Mouse (Mus musculus): Measurements from ENCODE around the gene Psma7.
A peak's percentile ranks its signal among the peaks of the same experiment; 100 is the strongest.

Psma7 gene

DNA sequence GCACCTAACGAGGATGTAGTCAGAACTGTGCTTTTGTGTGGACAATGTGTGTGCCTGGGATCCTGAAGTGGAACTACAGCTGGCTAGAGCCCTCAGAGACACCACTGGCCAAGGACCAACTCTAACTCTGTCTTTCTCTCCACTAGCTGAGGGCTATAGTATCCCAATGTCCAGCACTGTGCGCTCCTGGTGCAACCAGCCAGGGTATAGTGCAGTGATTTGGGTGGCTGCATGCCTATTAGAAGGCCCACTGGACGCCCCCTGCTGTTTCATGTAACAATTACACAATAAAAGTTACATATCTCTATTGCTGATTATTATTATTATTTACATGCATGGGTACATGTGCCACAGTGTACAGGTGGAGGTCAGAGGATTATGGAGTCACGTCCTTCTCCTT is 3.0 kb upstream of the Psma7 start:
- no peak for DNase-seq (ENCODE audit: low read depth, low spot score)

DNA sequence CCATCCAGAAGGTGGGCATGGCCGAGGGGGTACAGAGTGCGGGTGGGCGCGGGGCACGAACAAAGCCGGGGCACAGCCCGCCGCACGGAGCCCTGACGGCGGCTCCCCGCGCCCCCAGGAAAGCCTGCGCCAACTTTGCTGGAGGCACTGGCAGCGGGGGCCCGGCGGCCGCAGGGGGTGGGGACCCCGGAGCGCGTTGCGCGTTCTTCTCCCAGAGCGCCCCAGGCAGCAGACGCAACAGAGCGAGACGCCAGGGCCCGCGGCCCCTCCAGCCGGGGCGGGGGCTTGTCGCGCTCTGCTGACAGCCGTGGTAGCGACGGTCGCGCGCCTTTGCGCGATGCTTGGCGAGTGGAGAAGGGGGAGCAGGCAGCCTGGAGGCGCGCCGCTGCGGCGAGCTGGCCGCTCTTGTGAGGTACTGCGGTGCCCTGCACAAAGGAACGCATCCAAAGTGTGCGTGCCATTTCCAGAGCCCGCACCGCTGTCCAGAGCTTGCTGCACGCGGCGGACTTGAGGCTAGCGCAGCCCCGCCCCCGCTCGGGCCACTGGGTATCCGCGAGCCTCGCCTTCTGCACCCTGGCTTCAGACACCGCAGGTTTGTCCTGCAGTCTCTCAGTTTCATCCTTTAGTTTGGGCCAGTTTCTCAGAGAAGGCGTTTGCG is 754 bp upstream of the Psma7 start:
- no peak for DNase-seq (ENCODE audit: low read depth, low spot score)

- DNase-seq (ENCODE audit: low read depth, low spot score): no peak
These were observed 517 bp downstream of the Psma7 start for GRCm38 (mm10) chr2:180041577-180042255.

GRCm38 (mm10) chr2:180040406-180040805 is 1.8 kb downstream of the Psma7 start:
- DNase-seq (ENCODE audit: low read depth, low spot score): no peak

GRCm38 (mm10) chr2:180034753-180035152 is 7.5 kb downstream of the Psma7 start:
- no peak for DNase-seq (ENCODE audit: low read depth, low spot score)

DNA sequence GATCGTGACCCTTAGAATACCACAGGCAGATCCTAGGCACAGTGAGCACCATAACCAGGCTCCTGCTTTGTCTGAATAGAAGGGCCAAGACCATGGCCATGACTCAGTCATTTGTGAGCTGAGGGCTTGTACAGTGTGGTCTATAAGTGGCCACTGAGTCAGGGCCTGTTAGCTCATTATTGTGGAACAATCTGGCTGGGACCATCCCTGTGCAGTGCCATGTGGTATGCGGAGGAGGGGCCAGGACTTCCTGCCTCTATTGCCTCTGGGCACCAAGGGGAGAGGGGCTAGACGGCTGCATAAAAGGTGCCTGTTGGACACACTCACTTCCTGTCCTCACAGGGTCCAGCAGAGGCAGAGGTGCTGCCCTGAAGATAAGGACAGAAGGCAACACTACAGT is 8.3 kb downstream of the Psma7 start:
- DNase-seq (ENCODE audit: low read depth, low spot score): no peak

GRCm38 (mm10) chr2:180032925-180033324 is 9.3 kb downstream of the Psma7 start:
- DNase-seq (ENCODE audit: low read depth, low spot score): no peak

- DNase-seq (ENCODE audit: low read depth, low spot score): no peak
These were observed 11.0 kb downstream of the Psma7 start for GRCm38 (mm10) chr2:180031270-180031669.

DNA sequence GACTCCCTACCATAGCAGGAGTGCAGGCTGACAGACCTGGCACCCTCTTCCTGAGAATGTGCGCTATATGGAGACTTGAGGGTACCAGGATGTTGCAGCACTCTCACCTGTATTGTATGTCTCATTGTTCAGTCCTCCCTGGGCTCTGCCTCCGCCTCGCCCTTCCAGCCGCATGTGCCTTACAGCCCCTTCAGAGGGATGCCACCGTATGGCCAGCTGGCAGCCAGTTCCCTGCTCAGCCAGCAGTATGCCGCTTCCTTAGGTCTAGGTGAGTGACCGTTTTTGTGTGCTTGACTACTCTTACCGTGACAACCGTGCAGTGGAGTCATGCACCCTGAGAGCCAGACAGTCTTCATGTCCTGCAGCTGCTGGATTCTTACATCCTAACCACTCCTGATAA is 14.5 kb downstream of the Psma7 start:
- DNase-seq (ENCODE audit: low read depth, low spot score): no peak

GRCm38 (mm10) chr2:180025861-180026200 is 16.4 kb downstream of the Psma7 start:
- DNase-seq (ENCODE audit: low read depth, low spot score): no peak

DNA sequence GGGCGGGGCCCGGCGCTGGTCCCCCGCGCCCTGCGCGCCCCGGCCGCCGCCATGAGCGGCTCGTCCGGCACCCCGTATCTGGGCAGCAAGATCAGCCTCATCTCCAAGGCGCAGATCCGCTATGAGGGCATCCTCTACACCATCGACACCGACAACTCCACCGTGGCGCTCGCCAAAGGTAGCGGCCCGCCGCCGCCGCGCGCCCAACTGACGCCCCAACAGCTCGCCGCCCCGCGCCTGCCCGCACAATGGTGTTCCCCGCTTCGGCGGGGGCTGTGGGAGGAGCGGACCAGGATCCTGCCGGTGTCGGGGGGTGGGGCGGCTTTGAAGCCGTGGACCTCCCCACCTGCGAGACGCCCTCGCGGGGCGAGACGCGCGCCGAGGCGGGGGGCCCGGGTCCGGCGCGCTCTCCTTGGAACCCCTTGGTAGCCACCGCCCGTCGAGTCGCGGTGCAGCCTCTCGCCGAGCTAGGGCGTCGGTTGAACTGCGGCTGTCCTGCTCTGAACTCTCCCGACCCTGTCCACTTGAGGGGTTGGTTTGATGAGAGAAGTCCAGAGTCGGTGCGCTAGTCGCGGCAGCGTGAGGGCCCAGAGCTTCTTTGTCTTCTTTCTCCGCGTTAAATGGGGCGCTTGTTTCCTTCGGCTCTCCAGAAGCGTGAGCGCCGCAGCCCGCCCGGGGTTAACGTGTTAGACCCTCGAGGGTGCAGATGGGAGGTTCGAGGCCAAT is 16.9 kb downstream of the Psma7 start:
- DNase-seq (ENCODE audit: low read depth, low spot score): no peak

DNA sequence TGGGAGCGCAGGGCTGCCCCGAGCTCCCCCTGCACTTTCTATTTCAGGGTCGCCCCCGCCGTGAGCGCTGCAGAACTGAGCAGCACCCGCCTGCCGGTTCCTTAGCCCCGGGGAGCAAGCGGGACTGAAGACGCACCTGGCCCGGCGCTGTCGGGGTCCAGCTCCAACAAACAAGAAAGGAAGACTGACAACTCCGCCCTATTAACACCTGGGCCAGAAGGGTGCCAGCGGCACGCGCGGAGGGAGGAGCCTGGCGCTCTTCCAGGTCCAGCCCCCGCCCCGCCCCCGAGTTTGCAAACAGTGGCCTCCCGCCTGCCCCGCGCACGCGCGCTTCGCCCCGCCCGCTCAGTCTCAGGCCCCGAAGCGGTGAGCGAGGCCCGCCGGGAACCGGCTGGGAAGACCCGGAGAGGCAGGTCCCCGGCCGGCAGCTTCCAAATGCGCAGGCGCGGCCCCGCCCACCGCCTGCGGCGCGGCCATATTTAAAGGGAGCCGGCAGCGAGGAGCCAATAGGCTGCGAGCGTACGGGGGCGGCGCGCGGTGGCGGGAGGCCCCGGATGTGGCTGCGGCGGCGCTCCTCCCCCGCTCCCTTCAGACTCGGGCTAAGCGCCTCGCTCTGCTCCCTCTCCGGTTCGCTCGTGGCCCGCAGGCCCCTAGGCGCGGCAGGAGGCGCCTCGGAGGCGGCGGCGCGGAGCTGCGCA is 17.7 kb downstream of the Psma7 start, which contains the start of gene Lsm14b:
Lsm14b (plus strand) TSS at position 587 of the 698 bp plus-strand sequence.
- peak; percentile 89 for DNase-seq (ENCODE audit: low read depth, low spot score)

DNA sequence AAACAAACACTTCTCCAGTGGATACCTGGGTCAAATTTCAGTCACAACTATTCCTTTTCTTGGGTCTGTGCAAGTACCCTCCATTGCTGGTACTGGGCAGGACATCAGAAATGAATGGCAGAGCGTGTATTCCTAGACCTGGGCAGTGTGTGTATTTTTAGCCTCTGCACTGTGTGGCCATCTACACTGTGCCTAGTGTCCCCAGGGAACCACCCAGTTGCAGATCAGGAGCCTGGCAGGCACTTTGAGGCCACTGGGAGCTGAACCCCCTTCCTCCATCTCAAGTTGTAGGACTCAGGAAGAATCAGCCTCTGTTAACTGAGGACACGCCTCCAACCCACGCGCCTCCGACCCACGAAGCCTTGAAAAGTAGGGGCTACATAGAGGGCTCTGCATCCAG is 19.5 kb downstream of the Psma7 start:
- DNase-seq (ENCODE audit: low read depth, low spot score): no peak

- no peak for DNase-seq (ENCODE audit: low read depth, low spot score)
These were observed 21.3 kb downstream of the Psma7 start for GRCm38 (mm10) chr2:180020919-180021318.

GRCm38 (mm10) chr2:180020091-180020661 is 22.1 kb downstream of the Psma7 start:
- DNase-seq (ENCODE audit: low read depth, low spot score): peak; percentile 44

DNA sequence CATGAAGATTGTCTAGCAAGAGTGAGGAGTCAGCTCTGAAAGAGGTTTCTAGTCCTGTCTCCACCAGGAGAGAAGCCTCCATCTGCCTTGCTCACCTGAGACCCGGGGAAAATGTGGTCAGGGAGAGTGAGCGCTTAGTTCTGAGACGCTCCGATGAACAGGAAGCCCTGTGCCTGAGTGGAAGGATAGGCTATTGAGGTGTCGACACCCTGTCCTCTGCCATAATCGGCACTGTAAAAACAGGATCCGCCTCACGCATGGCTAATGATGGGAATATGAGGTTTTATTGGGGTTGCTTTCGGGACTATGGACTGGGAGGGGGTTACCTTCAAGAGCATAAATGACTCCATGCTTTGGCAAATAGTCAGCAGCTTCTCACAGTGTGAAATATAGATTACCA is 23.7 kb downstream of the Psma7 start:
- DNase-seq (ENCODE audit: low read depth, low spot score): no peak

DNA sequence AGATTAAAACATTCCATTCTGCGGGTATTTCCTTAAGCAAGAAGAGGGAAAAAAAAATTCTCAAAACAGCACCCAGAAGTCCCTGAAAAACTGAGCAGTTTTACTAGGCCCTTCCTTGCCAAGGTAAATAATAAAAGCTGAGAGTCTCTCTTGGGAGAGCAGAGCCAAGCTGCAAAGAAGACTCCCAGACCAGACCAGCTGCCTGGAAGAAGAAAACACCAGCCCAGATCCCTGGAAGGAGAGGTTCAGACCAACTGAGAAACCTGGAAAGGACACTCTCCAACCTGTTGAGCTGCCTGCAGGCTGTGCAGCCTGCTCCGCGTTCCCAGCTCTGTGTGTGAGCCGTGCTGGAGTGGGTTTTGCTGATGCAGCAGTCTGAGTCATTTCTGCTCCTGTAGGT is 24.6 kb downstream of the Psma7 start:
- no peak for DNase-seq (ENCODE audit: low read depth, low spot score)

- DNase-seq (ENCODE audit: low read depth, low spot score): no peak
These were observed 28.5 kb downstream of the Psma7 start for GRCm38 (mm10) chr2:180013686-180014085.

DNA sequence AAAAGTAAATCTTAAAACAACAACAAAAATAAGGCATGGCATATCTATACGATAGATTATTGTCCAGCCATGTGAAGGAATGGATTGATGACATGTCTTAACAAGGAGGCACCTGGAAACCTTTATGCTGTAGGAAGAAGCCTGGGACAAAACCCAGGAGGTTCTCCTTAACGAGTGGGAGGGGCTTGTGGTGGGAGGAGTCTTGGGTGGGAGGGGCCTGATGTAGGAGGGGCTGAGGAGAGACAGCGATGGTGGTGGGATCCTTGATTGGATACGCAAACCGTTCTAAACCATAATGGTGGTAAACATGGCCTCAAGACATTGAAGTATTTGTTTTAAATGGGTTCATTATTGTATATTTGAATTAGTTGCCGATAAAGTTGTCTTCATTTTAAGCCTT is 30.9 kb downstream of the Psma7 start:
- DNase-seq (ENCODE audit: low read depth, low spot score): no peak

GRCm38 (mm10) chr2:180010686-180011085 is 31.5 kb downstream of the Psma7 start:
- no peak for DNase-seq (ENCODE audit: low read depth, low spot score)

DNA sequence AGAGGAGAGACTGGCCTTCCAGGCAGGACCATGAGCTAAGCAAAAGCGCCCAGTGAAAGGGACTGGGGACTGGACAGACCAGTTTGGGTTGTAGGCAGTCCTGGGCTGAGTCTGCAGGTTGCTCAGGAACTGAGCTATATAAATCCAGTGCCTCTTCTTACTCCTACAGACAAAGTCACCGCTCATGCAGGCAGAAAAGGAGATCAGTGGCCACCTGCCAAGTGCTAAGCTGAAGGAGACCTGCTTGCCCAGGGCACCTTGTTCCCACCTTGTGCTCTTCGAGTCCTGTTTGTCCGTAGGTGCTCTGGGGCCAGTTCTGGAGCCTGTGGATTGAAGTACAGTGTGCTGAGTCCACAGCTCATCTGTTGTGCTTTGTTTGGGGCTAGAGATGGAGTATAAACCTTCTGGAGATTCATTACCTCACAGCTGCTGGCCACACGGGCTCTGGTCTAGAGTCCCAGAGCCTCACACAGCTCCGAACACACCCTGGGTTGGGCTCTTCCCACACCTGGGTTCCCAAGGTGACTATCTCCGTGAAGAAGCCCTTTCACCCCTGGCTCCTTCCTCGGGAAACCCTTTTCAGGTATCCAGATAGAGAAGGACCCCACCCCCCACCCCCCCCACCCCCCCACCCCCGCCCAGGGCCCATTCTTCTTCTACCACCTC is 35.7 kb downstream of the Psma7 start:
- no peak for DNase-seq (ENCODE audit: low read depth, low spot score)

Measured in telencephalon, adult 2 months (tissue).